Mouse (Mus musculus): ENCODE measurements around the gene Trappc4. TPM values are rescaled to one million over a fixed set of nuclear protein-coding genes. Genes with fewer than 3 reads are reported as not detected.

The Trappc4 gene
- 41.6 TPM for total RNA-seq (2023)

GRCm38 (mm10) chr9:44406906-44407751 is at the start of gene Trappc4, which contains the start of gene Rps25:
TSS of gene Trappc4 (minus strand) at chr9:44407600.
TSS of gene Rps25 (plus strand) at chr9:44407139.

GRCm38 (mm10) chr9:44454891-44455220 is 47.5 kb upstream of the Trappc4 start, which contains the start of gene Upk2:
TSS of gene Upk2 (minus strand) at chr9:44454976.

GRCm38 (mm10) chr9:44440961-44441360 is 33.6 kb upstream of the Trappc4 start, which contains the start of gene Foxr1:
TSS of gene Foxr1 (minus strand) at chr9:44441136.

GRCm38 (mm10) chr9:44418519-44419385 is 11.4 kb upstream of the Trappc4 start, which contains the start of gene Ccdc84:
TSS of gene Ccdc84 (minus strand) at chr9:44418569.

GRCm38 (mm10) chr9:44396684-44397411 is 10.6 kb downstream of the Trappc4 start, which contains the start of gene Slc37a4:
TSS of gene Slc37a4 (plus strand) at chr9:44396852.

GRCm38 (mm10) chr9:44379054-44379834 is 28.2 kb downstream of the Trappc4 start, which contains the start of gene Hyou1:
TSS of gene Hyou1 (plus strand) at chr9:44379490.

GRCm38 (mm10) chr9:44361190-44361917 is 46.0 kb downstream of the Trappc4 start, which contains the start of gene Vps11:
TSS of gene Vps11 (minus strand) at chr9:44361670.

Other genes starting within 250 kb of the Trappc4 start
- 176 TPM for gene Cbl, start 173.6 kb downstream of the Trappc4 start, total RNA-seq (2023)
- gene Ccdc153, start 166.9 kb downstream of the Trappc4 start, total RNA-seq (2023) = not detected
- not detected for gene Pdzd3, start 156.1 kb downstream of the Trappc4 start, total RNA-seq (2023)
- gene Nlrx1, start 139.0 kb downstream of the Trappc4 start, total RNA-seq (2023) = 5.8 TPM
- gene Abcg4, start 119.0 kb downstream of the Trappc4 start, total RNA-seq (2023) = 0.53 TPM
- 44.8 TPM for gene Hinfp, start 101.9 kb downstream of the Trappc4 start, total RNA-seq (2023)
- 25.9 TPM for gene C2cd2l, start 87.3 kb downstream of the Trappc4 start, total RNA-seq (2023)
- gene Dpagt1, start 81.6 kb downstream of the Trappc4 start, total RNA-seq (2023) = 7.2 TPM
- gene H2afx, start 72.9 kb downstream of the Trappc4 start, total RNA-seq (2023) = 44.3 TPM
- gene Hmbs, start 63.4 kb downstream of the Trappc4 start, total RNA-seq (2023) = 11.2 TPM
- gene Vps11, start 45.9 kb downstream of the Trappc4 start, total RNA-seq (2023) = 56.4 TPM
- 64.4 TPM for gene Hyou1, start 28.1 kb downstream of the Trappc4 start, total RNA-seq (2023)
- gene Slc37a4, start 10.7 kb downstream of the Trappc4 start, total RNA-seq (2023) = 16.9 TPM
- 2,873 TPM for gene Rps25, start 461 bp downstream of the Trappc4 start, total RNA-seq (2023)
- gene Ccdc84, start 11.0 kb upstream of the Trappc4 start, total RNA-seq (2023) = 44.1 TPM
- not detected for gene Foxr1, start 33.5 kb upstream of the Trappc4 start, total RNA-seq (2023)
- gene Upk2, start 47.4 kb upstream of the Trappc4 start, total RNA-seq (2023) = not detected
- gene Bcl9l, start 75.2 kb upstream of the Trappc4 start, total RNA-seq (2023) = 176 TPM
- 15.1 TPM for gene Cxcr5, start 154.3 kb upstream of the Trappc4 start, total RNA-seq (2023)
- gene Ddx6, start 197.3 kb upstream of the Trappc4 start, total RNA-seq (2023) = 223 TPM

Data from CD4-positive naive resting alpha-beta T cell, adult 57 days (primary cell).